Mouse (Mus musculus) liver, embryonic 14.5 days (tissue): ENCODE measurements around the gene Rnf166.

ENCODE experiments used
- CTCF ChIP-seq: IDR thresholded peaks from 2 replicates; pipeline ENCODE4 v1.5.1; 2016; ENCODE audit warnings: antibody characterized with exemption, low read depth, control low read depth
- EP300 ChIP-seq: IDR thresholded peaks from 2 replicates; pipeline ENCODE4 v1.6.1; 2016; ENCODE audit warnings: antibody characterized with exemption, low read depth

- no peak for TF ChIP-seq CTCF
- TF ChIP-seq EP300 = no peak
Measured at GRCm38 (mm10) chr8:122430058-122430636, 45.7 kb downstream of the Rnf166 start.
